Mouse (Mus musculus): ENCODE data around the gene Asrgl1.
"Not testable (repeated sequence)": the region's sequence is repeated elsewhere in the genome, so short reads cannot be mapped to it uniquely, and the experiment has no call there.

Asrgl1 gene

GRCm38 (mm10) chr19:9105101-9105685 is 30.2 kb downstream of the Asrgl1 start:
- no peak for DNase-seq (ENCODE audit: low spot score in 2 of 2)

GRCm38 (mm10) chr19:9103986-9104385 is 31.4 kb downstream of the Asrgl1 start:
- no peak for DNase-seq (ENCODE audit: low spot score in 2 of 2)

- DNase-seq (ENCODE audit: low spot score in 2 of 2) = no peak
These were observed 34.4 kb downstream of the Asrgl1 start for GRCm38 (mm10) chr19:9101062-9101457.

- no peak for DNase-seq (ENCODE audit: low spot score in 2 of 2)
These were observed 35.0 kb downstream of the Asrgl1 start for GRCm38 (mm10) chr19:9100297-9101061.

GRCm38 (mm10) chr19:9099751-9100150 is 35.7 kb downstream of the Asrgl1 start:
- DNase-seq (ENCODE audit: low spot score in 2 of 2) = no peak

GRCm38 (mm10) chr19:9097441-9097840 is 38.0 kb downstream of the Asrgl1 start:
- DNase-seq (ENCODE audit: low spot score in 2 of 2) = no peak

- DNase-seq (ENCODE audit: low spot score in 2 of 2) = no peak
These were observed 40.3 kb downstream of the Asrgl1 start for GRCm38 (mm10) chr19:9095111-9095510.

GRCm38 (mm10) chr19:9090709-9091108 is 44.7 kb downstream of the Asrgl1 start:
- DNase-seq (ENCODE audit: low spot score in 2 of 2) = no peak

GRCm38 (mm10) chr19:9090191-9090590 is 45.2 kb downstream of the Asrgl1 start:
- DNase-seq (ENCODE audit: low spot score in 2 of 2) = no peak

GRCm38 (mm10) chr19:9087821-9088220 is 47.6 kb downstream of the Asrgl1 start, which contains the start of gene Scgb1a1:
TSS of gene Scgb1a1 (minus strand) at chr19:9087958.
- no peak for DNase-seq (ENCODE audit: low spot score in 2 of 2)

- DNase-seq (ENCODE audit: low spot score in 2 of 2) = not testable (repeated sequence)
These were observed 51.5 kb downstream of the Asrgl1 start for GRCm38 (mm10) chr19:9083892-9084291.

GRCm38 (mm10) chr19:9083010-9083355 is 52.5 kb downstream of the Asrgl1 start:
- no peak for DNase-seq (ENCODE audit: low spot score in 2 of 2)

- peak; percentile 52 to 75 for DNase-seq (ENCODE audit: low spot score in 2 of 2)
These were observed 53.0 kb downstream of the Asrgl1 start for GRCm38 (mm10) chr19:9082191-9083009.

- DNase-seq (ENCODE audit: low spot score in 2 of 2) = no peak
These were observed 53.9 kb downstream of the Asrgl1 start for GRCm38 (mm10) chr19:9081311-9082190.

- no peak for DNase-seq (ENCODE audit: low spot score in 2 of 2)
These were observed 55.5 kb downstream of the Asrgl1 start for GRCm38 (mm10) chr19:9079916-9080315.

GRCm38 (mm10) chr19:9076982-9077660 is 58.3 kb downstream of the Asrgl1 start:
- no peak for DNase-seq (ENCODE audit: low spot score in 2 of 2)

GRCm38 (mm10) chr19:9076035-9076434 is 59.4 kb downstream of the Asrgl1 start:
- DNase-seq (ENCODE audit: low spot score in 2 of 2) = no peak

GRCm38 (mm10) chr19:9075558-9075957 is 59.9 kb downstream of the Asrgl1 start:
- DNase-seq (ENCODE audit: low spot score in 2 of 2) = no peak

GRCm38 (mm10) chr19:9074424-9074823 is 61.0 kb downstream of the Asrgl1 start:
- DNase-seq (ENCODE audit: low spot score in 2 of 2) = no peak

GRCm38 (mm10) chr19:9073776-9074411 is 61.5 kb downstream of the Asrgl1 start:
- DNase-seq (ENCODE audit: low spot score in 2 of 2) = no peak

- no peak for DNase-seq (ENCODE audit: low spot score in 2 of 2)
These were observed 63.3 kb downstream of the Asrgl1 start for GRCm38 (mm10) chr19:9072157-9072530.
